Comparison of ENCODE assay signal across 22 mouse cellular contexts in the genomic region with DNA sequence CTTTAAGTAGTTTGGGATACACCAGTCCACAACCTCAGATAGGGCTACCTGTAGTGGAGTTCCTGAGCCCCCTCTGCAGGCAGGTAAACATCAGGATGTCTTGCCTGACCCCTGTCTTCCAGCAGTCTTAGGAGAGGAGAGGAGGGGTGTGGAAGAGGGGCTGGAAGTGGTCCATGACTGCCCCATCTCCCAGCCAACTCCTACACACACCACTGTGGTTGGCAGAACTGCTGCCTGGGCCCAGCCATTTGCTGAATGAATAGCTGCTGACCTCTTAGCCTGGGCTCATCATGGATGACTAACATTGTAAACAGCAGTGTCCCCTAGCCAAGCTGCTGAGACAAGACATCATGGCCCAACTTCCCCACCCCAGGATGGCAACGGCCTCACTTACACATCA. TPM values are rescaled to one million over a fixed set of nuclear protein-coding genes. Genes with fewer than 3 reads are reported as not detected.
DNase-seq lines count a peak whose midpoint lies in the region; ATAC-seq and TF ChIP-seq lines count a peak whose summit lies in the region.
"Had no signal": no experiment of that assay in that cellular context is flagged by ENCODE, and none has a peak within 500 bp of the region (broad histone marks: within the 10 kb centered on the region; RNA-seq: fewer than 3 reads in every experiment).

No protein-coding gene starts in this region.

- 89% methylated on average over 1 of the region's 1 CpGs for WGBS in forebrain, embryonic 11.5 days
- WGBS in forebrain, postnatal 0 days: 94% methylated on average over 1 of the region's 1 CpGs
- WGBS in heart, embryonic 10.5 days: 87% methylated on average over 1 of the region's 1 CpGs

- no peak overlapping the region for H3K9ac ChIP-seq in forebrain, embryonic 11.5 days (ENCODE audit: low read length)
- no peak overlapping the region for H3K9ac ChIP-seq in forebrain, postnatal 0 days

- H3K4me3 ChIP-seq in forebrain, embryonic 11.5 days (ENCODE audit: low read depth, low read length): no peak overlapping the region
- H3K4me3 ChIP-seq in forebrain, postnatal 0 days (ENCODE audit: low read depth, low read length): no peak overlapping the region
- H3K4me3 ChIP-seq in heart, embryonic 10.5 days: no peak overlapping the region

- no peaks in the 10 kb centered on the region for H3K9me3 ChIP-seq in forebrain, embryonic 11.5 days (ENCODE audit: control insufficient read depth, low read length)
- no peaks in the 10 kb centered on the region for H3K9me3 ChIP-seq in forebrain, postnatal 0 days (ENCODE audit: low read length)
- H3K9me3 ChIP-seq in heart, embryonic 10.5 days: no peaks in the 10 kb centered on the region
- H3K9me3 ChIP-seq: G1E had no signal

- no peak for TF ChIP-seq CTCF in forebrain, postnatal 0 days (IDR thresholded peaks at IDR 0.05; ENCODE audit: low read depth)

- intact Hi-C loops in heart, postnatal 36 days (cut with DNase I): no loop called here

- DNase-seq in forebrain, embryonic 11.5 days (ENCODE audit: low spot score): peak; percentile 28
- no peak for DNase-seq in forebrain, postnatal 0 days
- DNase-seq in heart, adult 11 months: peak; percentile 79
- DNase-seq in heart, adult 8-10 months (ENCODE audit: low spot score): no peak
- peak; percentile 72 for DNase-seq in heart, embryonic 10.5 days (ENCODE audit: low spot score)
- DNase-seq in heart, postnatal 36 days: no peak
- DNase-seq: adrenal gland, adult 2 months; adrenal gland, adult 8-10 months; adrenal gland, postnatal 10 days; adrenal gland, postnatal 14 days; adrenal gland, postnatal 25 days; adrenal gland, postnatal 36 days; B cell, adult 2 months; cerebellum, adult 11 months; cerebellum, adult 11-12 months; cerebellum, adult 18-20 months had no signal

- H3K27me3 ChIP-seq in forebrain, embryonic 11.5 days (ENCODE audit: control insufficient read depth, insufficient read depth, low read length): no peaks in the 10 kb centered on the region
- no peaks in the 10 kb centered on the region for H3K27me3 ChIP-seq in forebrain, postnatal 0 days (ENCODE audit: insufficient read depth, low read length)
- no peaks in the 10 kb centered on the region for H3K27me3 ChIP-seq in heart, embryonic 10.5 days (ENCODE audit: insufficient read depth, poor library complexity, severe bottlenecking)

- no peaks in the 10 kb centered on the region for H3K4me1 ChIP-seq in forebrain, embryonic 11.5 days (replicated peaks; ENCODE audit: control insufficient read depth, insufficient read depth, low read length)
- no peaks in the 10 kb centered on the region for H3K4me1 ChIP-seq in forebrain, postnatal 0 days (ENCODE audit: insufficient read depth)
- peaks cover 7% of the 10 kb centered on the region; the same call in 1 of the 2 replicates for H3K4me1 ChIP-seq in heart, embryonic 10.5 days

- no peak overlapping the region for H3K4me2 ChIP-seq in forebrain, embryonic 11.5 days (ENCODE audit: low read depth, low read length, severe bottlenecking)
- H3K4me2 ChIP-seq in forebrain, postnatal 0 days (ENCODE audit: low read depth): no peak overlapping the region

- H3K36me3 ChIP-seq in forebrain, embryonic 11.5 days (ENCODE audit: control insufficient read depth, insufficient read depth, low read length): no peaks in the 10 kb centered on the region
- no peaks in the 10 kb centered on the region for H3K36me3 ChIP-seq in forebrain, postnatal 0 days (ENCODE audit: insufficient read depth)
- no peaks in the 10 kb centered on the region for H3K36me3 ChIP-seq in heart, embryonic 10.5 days
- H3K36me3 ChIP-seq: G1E had no signal

- no peak for ATAC-seq in forebrain, embryonic 11.5 days (replicated peaks; ENCODE audit: low FRiP score)
- ATAC-seq in forebrain, postnatal 0 days: no peak
- ATAC-seq: activated CD4-positive, CD25-positive, alpha-beta regulatory T cell, adult 4 months; CD4-positive, CD25-positive, alpha-beta regulatory T cell, adult 4 months; Patski had no signal

- no peak overlapping the region for H3K27ac ChIP-seq in forebrain, embryonic 11.5 days (ENCODE audit: low read depth, low read length)
- no peak overlapping the region for H3K27ac ChIP-seq in forebrain, postnatal 0 days (ENCODE audit: low read depth, low read length)
- no peak overlapping the region for H3K27ac ChIP-seq in heart, embryonic 10.5 days

RNA-seq across cellular contexts. Expression of a gene that starts 26.6 kb away (rescaled TPM):
- polyA plus RNA-seq in forebrain, embryonic 11.5 days (2014; fragmentation: Nextera tagmentation; extraction: Ambion mirVana): 8.1 and 9.3 TPM in 2 replicates
- total RNA-seq in forebrain, postnatal 0 days (2014; rRNA removed): 18.1 and 20.4 TPM in 2 replicates
- 8.6 and 11.1 TPM in 2 replicates for polyA plus RNA-seq in forebrain, postnatal 0 days (2015; fragmentation: Nextera tagmentation; extraction: Ambion mirVana)
- 10 to 100 TPM; 18.7 to 20.1 (median 19.6) TPM for total RNA-seq in heart, adult 8-10 months (2022)
- 7.3 and 10.5 TPM in 2 replicates for polyA plus RNA-seq in heart, embryonic 10.5 days (2016; fragmentation: Nextera tagmentation; extraction: Ambion mirVana)
- total RNA-seq in heart, postnatal 36 days (2021): 10 to 100 TPM; 18.2 to 18.5 TPM

RNA-seq across cellular contexts. Expression of a gene that starts 32.0 kb away (rescaled TPM):
- 0.39 and 0.43 TPM in 2 replicates for polyA plus RNA-seq in forebrain, embryonic 11.5 days (2014; fragmentation: Nextera tagmentation; extraction: Ambion mirVana)
- 6.8 and 11.3 TPM in 2 replicates for total RNA-seq in forebrain, postnatal 0 days (2014; rRNA removed)
- polyA plus RNA-seq in forebrain, postnatal 0 days (2015; fragmentation: Nextera tagmentation; extraction: Ambion mirVana): 2.1 and 3.8 TPM in 2 replicates
- total RNA-seq in heart, adult 8-10 months (2022): 1 to 10 TPM; 1.8 to 5.5 (median 4.3) TPM
- 0.06 and 1.3 TPM in 2 replicates for polyA plus RNA-seq in heart, embryonic 10.5 days (2016; fragmentation: Nextera tagmentation; extraction: Ambion mirVana)
- total RNA-seq in heart, postnatal 36 days (2021): 1 to 10 TPM; 3.3 to 5.8 TPM
- total RNA-seq: CH12.LX, MEL had no signal
- polyA plus RNA-seq: G1E had no signal

Comparison
In these comparisons a context has a peak if more than half of its experiments do, and no peak if none do; other contexts are left out.
1. DNase-seq: peak in forebrain, embryonic 11.5 days (single experiment), heart, adult 11 months (single experiment) and heart, embryonic 10.5 days (single experiment); none in forebrain, postnatal 0 days (single experiment), heart, adult 8-10 months (single experiment) and heart, postnatal 36 days (0 of 2).